Mouse (Mus musculus): Measurements from ENCODE around the gene Abhd12.

The Abhd12 gene

GRCm38 (mm10) chr2:150800616-150801015 is 103.9 kb downstream of the Abhd12 start:
- DNase-seq: no peak

DNA sequence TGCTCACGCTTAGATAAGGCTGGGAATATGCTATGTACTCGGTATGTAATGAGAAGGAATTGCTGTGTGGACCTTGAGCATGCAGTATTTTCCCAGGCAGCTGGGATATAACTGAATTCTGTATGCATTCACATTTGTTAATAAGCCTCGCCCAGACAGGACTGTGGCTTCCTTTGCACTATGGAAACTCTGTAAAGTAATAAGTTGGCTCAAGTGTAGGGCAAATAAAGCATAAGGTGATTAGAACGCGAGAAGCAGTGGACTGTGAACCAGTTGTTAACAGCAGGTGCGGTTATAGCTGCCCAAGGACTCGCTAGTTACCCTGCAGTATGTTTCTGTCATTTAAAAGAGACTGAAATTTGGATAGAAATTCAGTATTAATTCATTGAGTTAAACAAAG is 106.5 kb downstream of the Abhd12 start:
- no peak for DNase-seq

DNA sequence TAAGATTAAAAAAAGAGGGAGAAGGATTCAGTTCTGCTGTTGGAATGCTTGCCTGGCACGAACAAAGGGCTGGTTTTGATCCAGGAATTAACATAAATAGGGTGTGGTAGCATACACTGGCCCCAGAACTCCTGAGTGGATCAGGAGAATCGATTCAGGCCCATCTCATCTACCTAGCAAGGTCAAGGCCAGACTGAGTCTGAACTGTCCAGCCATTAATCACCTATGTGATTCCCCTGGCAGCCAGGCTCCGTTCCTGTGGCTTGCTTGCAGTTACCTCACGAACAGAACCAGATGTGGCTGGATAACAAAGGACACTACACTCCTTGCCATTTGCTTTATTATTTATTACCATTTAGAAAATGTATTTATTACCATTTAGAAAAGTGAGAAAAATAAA is 111.2 kb downstream of the Abhd12 start:
- DNase-seq: no peak

- DNase-seq: peak; percentile 51
These were observed 115.6 kb downstream of the Abhd12 start for GRCm38 (mm10) chr2:150788768-150789550.

DNA sequence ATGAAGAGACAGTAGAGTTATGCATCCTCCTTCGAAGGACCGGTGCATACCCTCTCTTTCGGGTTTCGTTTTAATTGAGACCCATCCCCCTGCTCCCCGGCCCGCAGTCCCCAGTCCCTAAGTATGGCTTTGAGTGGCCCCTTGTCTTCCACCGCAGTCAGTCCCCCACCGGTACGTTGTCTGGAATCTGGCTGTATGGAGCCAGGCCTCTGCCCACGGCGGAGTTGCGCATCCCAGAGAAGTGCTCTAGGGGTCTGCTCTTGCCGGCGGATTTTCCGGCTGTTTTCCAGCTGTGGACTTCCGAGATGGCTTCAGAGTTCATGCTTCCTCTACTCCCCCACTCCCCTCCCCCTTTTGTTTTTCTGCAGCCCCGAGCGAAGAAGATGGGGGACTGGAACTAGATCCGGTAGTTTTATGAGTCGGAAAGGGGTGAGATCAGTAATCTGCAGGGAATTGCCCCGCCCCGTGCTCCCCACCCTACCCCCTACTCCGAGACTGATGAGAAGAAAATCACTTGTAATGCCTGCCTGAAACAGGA is 117.2 kb downstream of the Abhd12 start:
- DNase-seq: peak; percentile 59

DNA sequence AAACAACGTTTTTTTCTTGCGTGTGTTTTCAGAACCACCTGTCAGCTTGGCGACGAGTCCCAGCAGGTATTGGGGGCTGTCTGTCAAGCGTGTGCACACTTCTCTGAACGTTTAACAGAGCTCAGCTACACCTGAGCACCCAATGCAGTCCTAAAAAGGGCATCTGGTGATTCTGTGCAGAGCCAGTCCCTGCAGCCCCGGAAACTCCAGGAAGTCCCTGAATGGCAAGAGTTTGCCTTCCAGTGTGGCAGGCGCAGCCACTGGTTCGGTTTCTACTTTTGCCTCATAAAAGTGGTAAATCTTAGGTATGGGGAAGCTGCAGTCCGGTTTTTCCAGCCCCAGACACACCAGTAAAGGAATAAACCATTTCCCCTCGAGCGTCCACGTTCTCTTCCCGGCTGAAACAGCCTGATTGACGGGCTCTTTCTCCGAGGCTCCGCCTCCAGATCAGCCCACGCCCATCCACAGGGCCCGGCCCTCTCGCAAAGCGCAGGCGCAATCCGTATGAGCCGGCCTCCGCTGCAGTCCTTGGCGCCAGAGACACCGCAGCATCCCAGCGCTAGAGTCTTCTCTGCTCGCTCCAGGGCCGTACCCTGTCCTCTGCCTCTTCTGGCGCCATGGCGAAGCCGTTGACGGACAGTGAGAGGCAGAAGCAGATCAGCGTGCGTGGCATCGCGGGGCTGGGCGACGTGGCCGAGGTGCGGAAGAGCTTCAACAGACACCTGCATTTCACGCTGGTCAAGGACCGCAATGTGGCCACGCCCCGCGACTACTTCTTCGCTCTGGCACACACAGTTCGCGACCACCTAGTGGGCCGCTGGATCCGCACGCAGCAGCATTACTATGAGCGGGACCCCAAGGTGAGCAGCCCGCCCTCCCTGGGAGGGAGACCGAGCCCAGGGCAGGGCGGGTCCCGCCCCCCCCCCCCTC is 118.0 kb downstream of the Abhd12 start, which contains the start of gene Pygb:
Gene Pygb (plus strand): TSS at position 485 of the 930 bp plus-strand sequence.
- peak; percentile 94 for DNase-seq

DNA sequence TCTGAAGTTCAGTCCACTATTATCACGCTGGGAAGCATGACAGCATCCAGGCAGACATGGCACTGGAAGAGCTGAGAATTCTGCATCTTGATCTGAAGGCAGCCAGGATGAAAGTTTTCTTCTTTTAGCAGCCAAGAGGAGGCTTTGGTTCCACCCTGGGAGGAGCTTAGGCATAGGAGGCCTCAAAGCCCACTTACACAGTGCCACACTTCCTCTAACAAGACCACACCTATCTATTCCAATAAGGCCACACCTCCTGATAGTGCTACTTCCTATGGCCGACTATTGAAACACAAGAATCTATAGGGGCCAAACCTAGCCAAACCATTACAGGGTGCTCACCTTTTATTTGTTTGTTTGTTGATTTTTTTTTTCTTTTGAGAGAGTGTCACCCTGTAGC is 121.7 kb downstream of the Abhd12 start:
- DNase-seq: no peak
